Mouse (Mus musculus) lung, adult 18-20 months (tissue): ENCODE measurements around the gene Lrrc55.

Experiments
- DNase-seq, 2 experiments: peaks; one replicate each; pipeline ENCODE4 v3.0.0; 2022; ENCODE audit warnings: mixed read lengths in 2 of 2

Lrrc55 gene

GRCm38 (mm10) chr2:85168327-85168726 lies 28.7 kb downstream of the Lrrc55 start:
- DNase-seq: peak in 1 of 2 experiments; percentile 5

- DNase-seq: no peak
Observed at GRCm38 (mm10) chr2:85167624-85168023, 29.4 kb downstream of the Lrrc55 start.

- peak in 1 of 2 experiments; percentile 10 for DNase-seq
Observed at GRCm38 (mm10) chr2:85163311-85164047, 33.5 kb downstream of the Lrrc55 start.

GRCm38 (mm10) chr2:85161638-85162093 lies 35.3 kb downstream of the Lrrc55 start:
- DNase-seq: no peak

GRCm38 (mm10) chr2:85160901-85161637 lies 35.9 kb downstream of the Lrrc55 start:
- no peak for DNase-seq

GRCm38 (mm10) chr2:85157382-85157781 lies 39.6 kb downstream of the Lrrc55 start:
- DNase-seq: no peak

GRCm38 (mm10) chr2:85156136-85156535 lies 40.9 kb downstream of the Lrrc55 start:
- no peak for DNase-seq

- no peak for DNase-seq
Observed at GRCm38 (mm10) chr2:85155334-85155733, 41.7 kb downstream of the Lrrc55 start.

- DNase-seq: no peak
Observed at GRCm38 (mm10) chr2:85151233-85151632, 45.8 kb downstream of the Lrrc55 start.

GRCm38 (mm10) chr2:85150373-85150772 lies 46.6 kb downstream of the Lrrc55 start:
- no peak for DNase-seq

GRCm38 (mm10) chr2:85147481-85147880 lies 49.5 kb downstream of the Lrrc55 start:
- DNase-seq: no peak

GRCm38 (mm10) chr2:85145346-85145745 lies 51.7 kb downstream of the Lrrc55 start:
- no peak for DNase-seq

- DNase-seq: no peak
Observed at GRCm38 (mm10) chr2:85144908-85145307, 52.1 kb downstream of the Lrrc55 start.

GRCm38 (mm10) chr2:85140833-85141232 lies 56.2 kb downstream of the Lrrc55 start:
- no peak for DNase-seq

GRCm38 (mm10) chr2:85139846-85140245 lies 57.2 kb downstream of the Lrrc55 start:
- no peak for DNase-seq

GRCm38 (mm10) chr2:85139393-85139792 lies 57.6 kb downstream of the Lrrc55 start:
- DNase-seq: peak; percentile 16 to 47

- DNase-seq: no peak
Observed at GRCm38 (mm10) chr2:85138143-85138542, 58.9 kb downstream of the Lrrc55 start.

- DNase-seq: no peak
Observed at GRCm38 (mm10) chr2:85137601-85138140, 59.3 kb downstream of the Lrrc55 start.

GRCm38 (mm10) chr2:85136831-85137520 lies 60.0 kb downstream of the Lrrc55 start:
- no peak for DNase-seq

- peak; percentile 23 to 46 for DNase-seq
Observed at GRCm38 (mm10) chr2:85136089-85136488, 60.9 kb downstream of the Lrrc55 start, which contains the start of gene Aplnr. Gene Aplnr, plus strand, starts transcription at chr2:85136225.

GRCm38 (mm10) chr2:85135099-85135498 lies 61.9 kb downstream of the Lrrc55 start:
- no peak for DNase-seq

GRCm38 (mm10) chr2:85132204-85132603 lies 64.8 kb downstream of the Lrrc55 start:
- DNase-seq: no peak

- DNase-seq: peak in 1 of 2 experiments; percentile 36
Observed at GRCm38 (mm10) chr2:85131724-85132123, 65.3 kb downstream of the Lrrc55 start.
